Mouse (Mus musculus) ES-Bruce4 (cell line): Measurements from ENCODE around the gene Frrs1. TPM values are rescaled to one million over a fixed set of nuclear protein-coding genes. Genes with fewer than 3 reads are reported as not detected.

Experiments used
- H3K27ac ChIP-seq: 2 replicates; pipeline ENCODE4 v1.5.1; 2012; ENCODE audit warnings: low read length, inconsistent platforms; ENCODE audit not compliant: insufficient read depth
- H3K27me3 ChIP-seq: 2 replicates; pipeline ENCODE4 v1.6.1; 2012; ENCODE audit warnings: mild to moderate bottlenecking, low read length, inconsistent platforms; ENCODE audit not compliant: control insufficient read depth, poor library complexity, insufficient read depth, severe bottlenecking
- H3K36me3 ChIP-seq: 2 replicates; pipeline ENCODE4 v1.6.1; 2012; ENCODE audit warnings: inconsistent platforms, mild to moderate bottlenecking, low read length, moderate library complexity; ENCODE audit not compliant: control insufficient read depth, poor library complexity, insufficient read depth, severe bottlenecking
- H3K4me1 ChIP-seq: one replicate; pipeline ENCODE4 v1.8.1; 2011; ENCODE audit warnings: low read length; ENCODE audit not compliant: control insufficient read depth, insufficient read depth
- H3K4me3 ChIP-seq: 2 replicates; pipeline ENCODE4 v1.5.1; 2011; ENCODE audit warnings: low read depth, mild to moderate bottlenecking, low read length
- H3K9ac ChIP-seq: 2 replicates; pipeline ENCODE4 v1.6.1; 2012; ENCODE audit warnings: low read depth, mild to moderate bottlenecking, inconsistent platforms; ENCODE audit not compliant: poor library complexity, severe bottlenecking
- H3K9me3 ChIP-seq: replicated peaks from 2 replicates; pipeline ENCODE4 v1.6.1; 2012; ENCODE audit warnings: mild to moderate bottlenecking, low read length, inconsistent platforms; ENCODE audit not compliant: control insufficient read depth, poor library complexity, insufficient read depth, severe bottlenecking
- CTCF ChIP-seq: IDR thresholded peaks from one replicate; pipeline ENCODE4 v1.8.1; 2011; ENCODE audit warnings: low read depth, low read length
- EP300 ChIP-seq: IDR thresholded peaks from 2 replicates; pipeline ENCODE4 v1.6.1; 2011; ENCODE audit warnings: low read depth, low read length; ENCODE audit not compliant: insufficient read depth
- POLR2A ChIP-seq: IDR thresholded peaks from one replicate; pipeline ENCODE4 v1.8.1; 2011; ENCODE audit warnings: low read length; ENCODE audit not compliant: insufficient read depth
- polyA plus RNA-seq: library from polyadenylated mRNA; stranded (reverse); fragments of >200 nt; gene quantifications from 2 replicates; pipeline ENCODE4 v1.2.4, GENCODE M21; 2011; ENCODE audit warnings: low read depth; ENCODE audit not compliant: missing spikeins, insufficient read depth, insufficient read length

The Frrs1 gene
- polyA plus RNA-seq, 1 experiment, result 60.3 TPM

- Histone ChIP-seq H3K9ac (no peak overlapping the region), H3K36me3 (no peaks in the 10 kb centered on the region), H3K27ac (no peak overlapping the region), H3K4me1 (peaks cover 2% of the 10 kb centered on the region), H3K27me3 (no peaks in the 10 kb centered on the region), H3K4me3 (no peak overlapping the region), H3K9me3 (no peaks in the 10 kb centered on the region)
- TF ChIP-seq CTCF (no peak), POLR2A (no peak), EP300 (no peak)
These were observed 1.7 kb upstream of the Frrs1 start for GRCm38 (mm10) chr3:116857611-116858010.

GRCm38 (mm10) chr3:116859752-116860151 is 488 bp downstream of the Frrs1 start:
- TF ChIP-seq CTCF, result no peak
- TF ChIP-seq POLR2A, result no peak
- Histone ChIP-seq H3K4me3 (no peak overlapping the region), H3K36me3 (no peaks in the 10 kb centered on the region), H3K4me1 (peaks cover 2% of the 10 kb centered on the region), H3K27me3 (no peaks in the 10 kb centered on the region), H3K27ac (peak overlapping the region; percentile 89), H3K9me3 (no peaks in the 10 kb centered on the region), H3K9ac (no peak overlapping the region)

- peak overlapping the region; percentile 94 for H3K27ac ChIP-seq
- no peaks in the 10 kb centered on the region for H3K9me3 ChIP-seq
These were observed 1.3 kb downstream of the Frrs1 start for GRCm38 (mm10) chr3:116860333-116861222.

GRCm38 (mm10) chr3:116861223-116861539 is 1.9 kb downstream of the Frrs1 start:
- H3K9me3 ChIP-seq, result no peaks in the 10 kb centered on the region
- H3K4me3 ChIP-seq, result peak overlapping the region; percentile 84

More at GRCm38 (mm10) chr3:116860333-116861222, 1.3 kb downstream of the Frrs1 start:
- H3K36me3 ChIP-seq, result no peaks in the 10 kb centered on the region
- H3K4me3 ChIP-seq, result peak overlapping the region; percentile 84
- peak overlapping the region; percentile 89 for H3K9ac ChIP-seq
- peaks cover 2% of the 10 kb centered on the region for H3K4me1 ChIP-seq
- TF ChIP-seq EP300 (peak; percentile 92), CTCF (no peak)
- no peaks in the 10 kb centered on the region for H3K27me3 ChIP-seq

GRCm38 (mm10) chr3:116861540-116862067 is 2.3 kb downstream of the Frrs1 start:
- Histone ChIP-seq H3K9me3 (no peaks in the 10 kb centered on the region), H3K9ac (peak overlapping the region; percentile 89), H3K27ac (peak overlapping the region; percentile 94), H3K36me3 (peaks cover 3% of the 10 kb centered on the region), H3K27me3 (no peaks in the 10 kb centered on the region), H3K4me3 (peak overlapping the region; percentile 84), H3K4me1 (peaks cover 2% of the 10 kb centered on the region)
- no peak for TF ChIP-seq CTCF
- no peak for TF ChIP-seq POLR2A
- TF ChIP-seq EP300, result 0 out of 2 replicates have a peak, but pooled peaks have one; percentile 63

More at GRCm38 (mm10) chr3:116861223-116861539, 1.9 kb downstream of the Frrs1 start:
- Histone ChIP-seq H3K27ac (peak overlapping the region; percentile 94), H3K36me3 (peaks cover 2% of the 10 kb centered on the region; the same call in 1 of the 2 replicates), H3K4me1 (peaks cover 2% of the 10 kb centered on the region), H3K9ac (peak overlapping the region; percentile 89), H3K27me3 (no peaks in the 10 kb centered on the region)
- TF ChIP-seq POLR2A (no peak), EP300 (no peak), CTCF (no peak)

- Histone ChIP-seq H3K4me3 (peak overlapping the region; percentile 42), H3K9me3 (no peaks in the 10 kb centered on the region), H3K9ac (peak overlapping the region; percentile 69), H3K36me3 (peaks cover 9% of the 10 kb centered on the region), H3K27me3 (no peaks in the 10 kb centered on the region), H3K4me1 (peaks cover 2% of the 10 kb centered on the region), H3K27ac (peak overlapping the region; percentile 58)
- no peak for TF ChIP-seq EP300
- TF ChIP-seq CTCF, result no peak
- TF ChIP-seq POLR2A, result no peak
These were observed 3.4 kb downstream of the Frrs1 start for GRCm38 (mm10) chr3:116862621-116863020.
